Mouse (Mus musculus): ENCODE measurements at regions not wholly inside any gene's neighbourhood (a gene's known extent, or its start where the extent isn't known, plus 50 kb on each side); places are given as distances from the start of the nearest gene placed in this dataset.

DNA sequence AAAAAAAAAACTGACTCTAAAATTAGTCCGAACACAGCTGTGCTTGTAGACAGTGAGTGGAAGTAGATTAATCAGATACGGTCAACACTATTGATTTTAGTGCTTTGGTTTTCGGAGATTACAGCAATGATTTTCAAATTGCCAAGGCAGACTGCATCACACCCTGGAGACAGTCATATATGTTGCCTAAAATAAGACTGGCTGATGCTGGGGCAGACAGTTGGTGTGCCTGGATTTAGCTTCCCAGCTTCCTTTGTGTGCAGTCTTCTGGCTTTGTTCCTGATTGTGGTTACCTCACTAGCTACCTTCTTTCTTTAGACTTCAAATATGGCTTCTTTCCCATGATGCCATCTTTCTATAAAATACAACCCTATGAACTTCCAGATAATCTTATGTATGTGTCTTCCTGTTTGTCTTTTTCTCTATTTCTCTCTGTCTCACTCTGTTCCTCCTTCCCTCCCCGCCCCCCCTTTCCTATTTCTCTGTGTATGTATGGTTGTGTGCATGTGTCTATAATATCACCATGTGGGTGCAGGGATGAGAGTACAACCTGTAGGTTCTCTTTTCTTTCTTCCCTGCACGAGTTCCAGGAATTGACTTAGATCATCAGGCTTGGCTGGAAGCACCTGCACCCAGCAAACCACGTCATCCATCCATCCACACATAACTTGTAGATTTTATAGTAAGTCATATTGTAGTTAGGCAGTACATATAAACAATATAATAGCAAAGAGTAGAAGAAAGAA, 199.7 kb upstream of the Gm9008 start:
- H3K4me1 ChIP-seq: no peaks in the 10 kb centered on the region
- H3K27ac ChIP-seq (replicated peaks): no peak overlapping the region
- WGBS: 86% methylated on average over 6 of the region's 6 CpGs
- no peak overlapping the region for H3K9ac ChIP-seq (replicated peaks)
- H3K9me3 ChIP-seq: no peaks in the 10 kb centered on the region
- no peak overlapping the region for H3K4me2 ChIP-seq (replicated peaks)
- no peaks in the 10 kb centered on the region for H3K27me3 ChIP-seq
- H3K4me3 ChIP-seq: no peak overlapping the region
- ATAC-seq (replicated peaks): no peak
- no peaks in the 10 kb centered on the region for H3K36me3 ChIP-seq

DNA sequence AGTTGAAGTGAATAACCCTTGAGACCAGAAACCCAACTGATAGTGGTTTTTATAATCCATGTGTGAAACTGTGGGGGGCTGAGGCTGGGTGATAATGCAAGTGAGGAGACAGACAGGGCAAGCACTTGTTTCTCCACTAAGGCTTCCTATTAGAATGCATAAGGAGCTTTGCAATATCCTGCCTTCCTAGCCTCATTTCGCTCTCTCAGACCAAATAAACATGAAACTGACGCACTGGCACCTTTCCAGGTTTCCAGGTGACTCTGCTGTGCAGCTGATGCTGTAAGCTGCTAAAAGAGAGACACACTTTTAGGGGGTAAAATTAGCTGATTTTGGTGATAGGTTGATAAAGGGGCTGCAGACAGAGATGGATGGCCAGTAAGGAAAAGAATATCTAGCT, 191.2 kb upstream of the Gm9008 start:
- Histone ChIP-seq H3K9ac (replicated peaks) (no peak overlapping the region), H3K4me2 (replicated peaks) (no peak overlapping the region), H3K27me3 (no peaks in the 10 kb centered on the region), H3K27ac (replicated peaks) (no peak overlapping the region), H3K9me3 (no peaks in the 10 kb centered on the region), H3K4me1 (peaks cover 5% of the 10 kb centered on the region), H3K36me3 (no peaks in the 10 kb centered on the region), H3K4me3 (no peak overlapping the region)
- 25% methylated on average over 2 of the region's 2 CpGs for WGBS
- ATAC-seq (replicated peaks): no peak

DNA sequence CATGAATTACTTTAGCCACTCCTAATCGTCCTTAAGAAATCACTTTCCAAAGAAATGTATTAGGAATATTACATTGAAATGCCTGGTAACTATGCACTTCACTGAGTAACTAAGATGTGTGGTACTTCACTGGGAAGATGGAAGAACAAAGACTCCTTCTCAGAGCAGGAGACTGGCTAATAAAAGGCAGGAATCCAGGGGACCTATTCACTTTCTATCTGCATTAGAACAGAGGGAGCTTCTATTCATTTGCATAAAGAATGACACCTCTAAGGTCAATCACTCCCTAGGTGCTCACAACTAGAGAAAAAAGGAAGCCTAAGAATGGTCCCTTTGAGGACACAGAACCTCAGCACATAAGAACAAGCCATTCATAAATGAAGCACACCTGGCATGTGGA, 142.0 kb upstream of the Gm9008 start:
- no peaks in the 10 kb centered on the region for H3K36me3 ChIP-seq
- H3K4me3 ChIP-seq: no peak overlapping the region
- no peaks in the 10 kb centered on the region for H3K4me1 ChIP-seq
- H3K9ac ChIP-seq (replicated peaks): no peak overlapping the region
- H3K27ac ChIP-seq (replicated peaks): no peak overlapping the region
- no peak overlapping the region for H3K4me2 ChIP-seq (replicated peaks)
- WGBS: 41% methylated on average over 1 of the region's 1 CpGs
- no peaks in the 10 kb centered on the region for H3K27me3 ChIP-seq
- no peaks in the 10 kb centered on the region for H3K9me3 ChIP-seq
- ATAC-seq (replicated peaks): no peak

DNA sequence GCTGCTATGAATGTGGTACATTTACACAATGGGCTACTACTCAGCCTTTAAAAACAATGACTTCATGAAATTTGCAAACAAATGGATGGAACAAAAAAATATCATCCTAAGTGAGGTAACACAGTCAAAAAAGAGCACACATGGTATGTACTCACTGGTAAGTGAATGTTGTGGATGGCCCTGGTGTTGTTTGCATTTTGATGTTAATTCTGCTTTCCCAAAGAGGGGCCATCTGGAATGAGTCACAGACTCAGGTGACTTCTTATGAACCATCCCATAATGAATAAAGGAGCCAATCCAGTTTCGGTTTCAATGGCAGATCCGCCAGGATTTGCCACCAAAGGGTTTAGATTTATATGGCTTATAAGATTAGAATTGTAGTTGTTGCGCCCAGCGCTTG, 130.8 kb upstream of the Gm9008 start:
- Histone ChIP-seq H3K4me1 (no peaks in the 10 kb centered on the region), H3K4me2 (replicated peaks) (no peak overlapping the region), H3K27ac (replicated peaks) (no peak overlapping the region), H3K9ac (replicated peaks) (no peak overlapping the region), H3K4me3 (no peak overlapping the region), H3K36me3 (no peaks in the 10 kb centered on the region), H3K27me3 (no peaks in the 10 kb centered on the region), H3K9me3 (no peaks in the 10 kb centered on the region)
- 90% methylated on average over 4 of the region's 4 CpGs for WGBS
- no peak for ATAC-seq (replicated peaks)

DNA sequence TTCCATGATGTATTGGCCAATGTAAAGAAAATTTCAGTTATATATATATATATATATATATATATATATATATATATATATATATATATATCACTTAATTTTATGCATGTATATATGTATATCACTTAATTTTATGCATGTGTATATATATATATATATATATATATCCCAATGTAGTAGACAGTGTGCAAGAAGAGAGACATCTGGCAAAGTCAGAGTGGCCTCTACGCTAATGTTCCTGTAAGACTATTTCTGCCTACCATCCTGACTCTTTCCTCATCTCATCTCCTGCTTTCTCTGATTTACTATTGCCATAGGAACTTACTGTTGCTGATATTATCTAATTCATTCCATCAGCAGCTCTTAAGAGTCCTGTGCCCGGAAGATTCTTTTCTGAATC, 123.9 kb upstream of the Gm9008 start:
- H3K27me3 ChIP-seq: no peaks in the 10 kb centered on the region
- no peaks in the 10 kb centered on the region for H3K9me3 ChIP-seq
- ATAC-seq (replicated peaks): no peak
- H3K27ac ChIP-seq (replicated peaks): no peak overlapping the region
- WGBS: 93% methylated on average over 2 of the region's 2 CpGs
- H3K4me2 ChIP-seq (replicated peaks): no peak overlapping the region
- H3K4me3 ChIP-seq: no peak overlapping the region
- no peaks in the 10 kb centered on the region for H3K36me3 ChIP-seq
- H3K4me1 ChIP-seq: peaks cover 6% of the 10 kb centered on the region
- no peak overlapping the region for H3K9ac ChIP-seq (replicated peaks)

DNA sequence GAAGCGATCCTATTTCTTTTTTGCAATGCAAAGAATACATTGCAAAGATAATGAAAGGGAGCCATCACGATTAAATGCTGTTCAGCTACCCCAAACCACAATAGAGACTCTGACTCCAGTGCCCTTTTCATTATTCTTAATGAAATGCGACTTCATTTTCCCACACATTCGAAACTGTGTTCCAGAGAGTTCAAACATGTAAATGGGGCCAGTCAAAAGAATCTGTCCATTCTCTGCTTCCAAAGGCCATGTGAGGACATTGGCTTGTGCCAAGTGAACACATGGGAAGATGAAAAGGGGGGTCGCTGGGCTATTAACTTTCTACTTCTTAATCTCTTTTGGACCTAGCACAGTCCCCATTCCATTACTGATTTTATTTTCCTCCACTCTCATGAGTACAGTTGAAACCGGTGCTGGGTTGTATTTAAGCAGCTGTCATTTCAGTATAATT, 123.2 kb upstream of the Gm9008 start:
- Histone ChIP-seq H3K27ac (replicated peaks) (no peak overlapping the region), H3K9me3 (no peaks in the 10 kb centered on the region), H3K9ac (replicated peaks) (no peak overlapping the region), H3K4me2 (replicated peaks) (no peak overlapping the region), H3K36me3 (no peaks in the 10 kb centered on the region), H3K4me1 (peaks cover 6% of the 10 kb centered on the region), H3K4me3 (no peak overlapping the region), H3K27me3 (no peaks in the 10 kb centered on the region)
- 11% methylated on average over 6 of the region's 6 CpGs for WGBS
- peak; percentile 92 for ATAC-seq (replicated peaks)
